Mouse (Mus musculus) fat pad, adult 2 months (tissue): ENCODE measurements around the gene Scarb1.

Experiments
- DNase-seq: peaks from one replicate; pipeline ENCODE4 v3.0.0-alpha.2; 2011; ENCODE audit warnings: low read depth, low spot score; ENCODE audit errors: extremely low read depth

The Scarb1 gene

GRCm38 (mm10) chr5:125242111-125242510 is 98.8 kb downstream of the Scarb1 start:
- DNase-seq = peak; percentile 36

DNA sequence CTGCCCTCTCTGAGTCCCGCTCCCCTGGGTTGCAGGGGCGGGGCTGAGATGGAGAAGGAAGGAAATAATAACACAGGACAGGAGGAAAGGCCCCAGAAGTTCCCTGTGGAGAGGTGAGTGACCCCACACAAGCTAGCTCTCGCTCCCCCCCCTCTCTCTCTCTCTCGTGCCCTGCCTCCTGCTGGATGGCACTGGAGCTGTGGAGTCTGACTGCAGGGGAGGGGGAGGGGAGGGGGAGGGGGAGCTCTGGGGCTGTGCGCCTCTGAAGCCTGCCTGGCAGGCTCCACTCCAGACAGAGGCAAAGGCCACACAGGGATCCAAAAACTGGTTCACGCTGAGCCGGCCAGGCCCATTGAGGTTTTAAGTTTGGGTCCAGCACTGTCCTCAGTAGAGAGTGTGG is 99.3 kb downstream of the Scarb1 start:
- DNase-seq = no peak

GRCm38 (mm10) chr5:125240124-125240781 is 100.6 kb downstream of the Scarb1 start:
- no peak for DNase-seq

DNA sequence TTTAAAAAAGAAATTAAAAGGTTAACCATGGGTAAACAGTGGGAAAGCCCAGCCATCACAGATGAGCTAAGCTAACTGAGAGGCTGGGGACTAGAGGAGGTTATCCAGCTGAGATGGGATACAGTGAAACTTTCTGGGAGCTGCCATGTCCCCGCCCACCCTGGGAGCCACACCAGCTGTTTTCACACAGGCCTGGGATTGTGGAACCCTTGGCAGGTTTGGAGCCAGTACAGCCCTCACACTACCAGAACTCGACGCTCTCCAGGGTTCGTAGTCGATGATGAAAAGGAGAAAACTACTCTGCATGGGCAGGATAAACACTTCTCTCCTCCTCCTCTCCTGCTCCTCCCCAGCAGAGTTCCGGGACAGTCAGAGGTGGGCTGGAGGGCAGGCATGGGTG is 105.0 kb downstream of the Scarb1 start:
- no peak for DNase-seq

GRCm38 (mm10) chr5:125235398-125235797 is 105.5 kb downstream of the Scarb1 start:
- DNase-seq = no peak

GRCm38 (mm10) chr5:125234399-125234798 is 106.5 kb downstream of the Scarb1 start:
- DNase-seq = no peak

GRCm38 (mm10) chr5:125233478-125233877 is 107.4 kb downstream of the Scarb1 start:
- DNase-seq = no peak

DNA sequence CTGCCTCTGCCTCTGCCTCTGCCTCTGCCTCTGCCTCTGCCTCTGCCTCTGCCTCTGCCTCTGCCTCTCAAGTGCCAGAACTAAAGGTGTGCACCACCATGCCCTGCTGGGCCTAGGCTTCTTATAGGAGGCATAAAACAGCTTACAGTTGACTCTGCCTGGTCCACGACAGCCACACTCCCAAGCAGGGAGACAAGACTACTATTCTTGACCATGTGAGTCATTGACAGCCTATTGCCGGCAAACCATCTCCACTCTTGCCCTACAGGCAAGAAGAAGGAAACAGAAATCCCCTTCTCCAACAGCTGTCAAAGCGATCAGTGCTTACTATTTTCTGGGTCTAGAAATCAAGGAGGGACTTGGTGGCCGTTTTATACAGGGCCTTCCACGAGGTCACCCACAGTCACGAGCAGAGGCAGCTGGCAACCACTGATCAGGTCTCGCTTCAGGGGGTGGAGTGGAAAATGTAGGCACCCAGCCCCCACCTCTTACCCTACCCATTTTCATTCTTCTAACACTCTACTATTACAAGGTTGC is 108.4 kb downstream of the Scarb1 start:
- DNase-seq = no peak

GRCm38 (mm10) chr5:125230463-125230862 is 110.4 kb downstream of the Scarb1 start:
- no peak for DNase-seq

GRCm38 (mm10) chr5:125229097-125229496 is 111.8 kb downstream of the Scarb1 start:
- DNase-seq = no peak

DNA sequence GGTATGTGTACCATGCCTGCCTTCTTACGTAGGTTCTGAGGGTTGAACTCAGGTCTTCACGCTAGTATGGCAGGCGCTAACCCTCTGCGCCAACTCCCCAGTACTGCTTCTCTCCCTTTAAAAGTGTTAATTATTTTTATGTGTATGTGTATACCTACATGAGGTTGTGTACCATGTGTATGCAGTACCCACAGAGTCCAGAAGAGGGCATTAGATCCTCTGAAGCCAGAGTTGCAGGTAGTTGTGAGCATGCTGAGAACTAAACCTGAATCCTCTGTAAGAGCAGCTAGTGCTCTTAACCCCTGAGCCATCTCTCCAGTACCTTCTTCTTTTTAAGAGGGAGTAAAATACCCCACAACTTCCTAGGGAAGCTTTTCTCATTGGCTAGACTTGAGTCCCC is 113.2 kb downstream of the Scarb1 start:
- DNase-seq = no peak
